Mouse (Mus musculus): ENCODE measurements around the gene Capza3. TPM values are rescaled to one million over a fixed set of nuclear protein-coding genes. Genes with fewer than 3 reads are reported as not detected.

Capza3 gene
- polyA plus RNA-seq (2014; fragmentation: Nextera tagmentation; extraction: Ambion mirVana) = not detected in 2 replicates

DNA sequence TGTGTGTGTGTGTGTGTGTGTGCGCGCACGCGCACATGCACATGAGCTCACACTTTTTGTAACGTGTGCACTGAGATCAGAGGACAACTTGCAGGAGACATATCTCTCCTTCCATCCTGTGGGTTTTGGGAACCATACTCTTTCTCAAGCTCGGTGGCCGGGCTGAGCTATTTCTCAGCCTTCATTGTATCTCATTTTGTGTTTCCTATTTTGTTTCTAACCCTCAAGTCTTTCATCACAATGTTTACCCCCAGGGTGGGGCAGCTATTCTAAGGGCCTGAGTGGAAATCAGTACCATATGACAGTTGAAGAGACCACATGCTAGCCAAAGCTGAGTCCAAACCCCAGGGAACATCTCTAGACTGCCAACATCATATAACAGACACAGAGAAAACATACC lies at the start of gene Capza3:
Gene Capza3, plus strand, starts transcription at position 301 of the 400 bp plus-strand sequence.
- Histone ChIP-seq H3K4me1 (ENCODE audit: control insufficient read depth, insufficient read depth, low read length) (no peaks in the 10 kb centered on the region), H3K9ac (replicated peaks; ENCODE audit: low read depth, low read length) (no peak within 1 kb of the TSS), H3K4me2 (ENCODE audit: low read depth, low read length) (no peak within 1 kb of the TSS), H3K4me3 (ENCODE audit: low read depth, low read length) (no peak within 1 kb of the TSS), H3K27ac (ENCODE audit: low read depth, low read length) (no peak within 1 kb of the TSS), H3K36me3 (ENCODE audit: control insufficient read depth, insufficient read depth, low read length) (no peaks in the 10 kb centered on the region), H3K27me3 (ENCODE audit: control insufficient read depth, insufficient read depth, low read length) (no peaks in the 10 kb centered on the region), H3K9me3 (ENCODE audit: control insufficient read depth, low read length) (no peaks in the 10 kb centered on the region)
- ATAC-seq (ENCODE audit: low read depth) = no peak
- 95% methylated on average over 7 of the region's 7 CpGs for WGBS

DNA sequence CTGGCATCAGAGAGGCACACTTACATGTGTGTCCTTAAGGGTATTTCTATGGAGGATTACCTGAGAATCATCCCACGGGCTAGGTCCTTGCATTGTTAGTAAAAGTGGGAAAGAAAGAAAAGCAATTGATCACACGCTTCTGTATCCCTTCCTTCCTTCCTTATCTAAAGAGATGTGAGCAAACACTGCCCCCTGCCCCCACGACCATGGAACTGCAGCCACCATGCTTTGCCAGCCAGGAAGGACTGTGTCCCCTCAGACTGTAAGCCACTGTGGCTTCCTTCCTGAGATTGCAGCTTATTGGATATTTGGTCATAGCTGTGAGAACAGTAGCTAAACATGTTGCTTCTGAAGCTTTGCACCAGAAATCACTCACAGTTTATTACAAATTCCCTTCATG lies 35.9 kb upstream of the Capza3 start:
- no peak overlapping the region for H3K27ac ChIP-seq (ENCODE audit: low read depth, low read length)
- no peaks in the 10 kb centered on the region for H3K27me3 ChIP-seq (ENCODE audit: control insufficient read depth, insufficient read depth, low read length)
- no peaks in the 10 kb centered on the region for H3K4me1 ChIP-seq (ENCODE audit: control insufficient read depth, insufficient read depth, low read length)
- no peak overlapping the region for H3K4me3 ChIP-seq (ENCODE audit: low read depth, low read length)
- no peaks in the 10 kb centered on the region for H3K36me3 ChIP-seq (ENCODE audit: control insufficient read depth, insufficient read depth, low read length)
- WGBS = 85% methylated on average over 3 of the region's 3 CpGs
- H3K9ac ChIP-seq (replicated peaks; ENCODE audit: low read depth, low read length) = no peak overlapping the region
- no peak for ATAC-seq (ENCODE audit: low read depth)
- H3K4me2 ChIP-seq (ENCODE audit: low read depth, low read length) = no peak overlapping the region
- H3K9me3 ChIP-seq (ENCODE audit: control insufficient read depth, low read length) = peaks cover 3% of the 10 kb centered on the region; the same call in 1 of the 2 replicates

DNA sequence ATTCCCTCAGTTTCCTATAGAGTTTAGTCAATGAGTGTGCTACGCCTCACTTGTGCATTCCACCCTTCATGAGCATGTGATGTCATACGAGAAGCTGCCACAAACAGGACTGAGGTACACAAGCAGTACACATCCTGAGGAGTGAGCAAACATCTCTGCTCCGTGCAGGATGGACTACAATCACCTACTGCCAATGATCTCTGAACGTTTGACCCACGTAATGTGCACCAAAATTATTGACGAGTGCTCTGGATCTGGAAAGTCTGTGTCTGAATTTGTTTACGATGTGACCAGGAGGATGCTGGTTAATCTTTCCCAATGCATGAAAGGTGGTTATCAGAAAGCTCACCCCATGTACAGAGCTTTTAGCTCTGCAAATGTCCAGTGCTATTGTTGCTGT lies 16.6 kb upstream of the Capza3 start:
- no peaks in the 10 kb centered on the region for H3K4me1 ChIP-seq (ENCODE audit: control insufficient read depth, insufficient read depth, low read length)
- H3K9me3 ChIP-seq (ENCODE audit: control insufficient read depth, low read length) = no peaks in the 10 kb centered on the region
- WGBS = 82% methylated on average over 7 of the region's 7 CpGs

DNA sequence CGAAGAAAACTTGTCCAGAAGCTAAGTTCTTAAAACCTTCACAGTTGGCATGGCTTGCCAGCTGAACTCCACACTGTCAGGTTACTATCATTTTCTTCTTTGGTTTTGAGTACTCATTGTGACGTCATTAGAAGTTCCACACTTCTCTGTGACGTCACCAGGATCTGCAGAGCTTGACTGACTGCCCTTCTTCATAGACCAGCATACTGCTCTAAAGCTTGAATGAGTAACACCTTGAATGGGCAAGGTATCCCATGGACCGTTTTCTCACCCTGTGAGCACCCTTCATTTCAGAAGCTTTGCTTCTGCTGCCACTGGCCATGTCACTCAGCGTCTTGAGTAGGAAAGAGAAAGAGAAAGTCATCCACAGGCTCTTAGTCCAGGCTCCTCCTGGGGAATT lies 305 bp downstream of the Capza3 start, which contains the start of gene Plcz1:
Gene Plcz1, minus strand, starts transcription at position 101 of the 400 bp plus-strand sequence.
- ATAC-seq (ENCODE audit: low read depth) = no peak
- Histone ChIP-seq H3K4me3 (ENCODE audit: low read depth, low read length) (no peak within 1 kb of the TSS), H3K9me3 (ENCODE audit: control insufficient read depth, low read length) (no peaks in the 10 kb centered on the region), H3K4me1 (ENCODE audit: control insufficient read depth, insufficient read depth, low read length) (no peaks in the 10 kb centered on the region), H3K27ac (ENCODE audit: low read depth, low read length) (no peak within 1 kb of the TSS), H3K4me2 (ENCODE audit: low read depth, low read length) (no peak within 1 kb of the TSS), H3K27me3 (ENCODE audit: control insufficient read depth, insufficient read depth, low read length) (no peaks in the 10 kb centered on the region), H3K9ac (replicated peaks; ENCODE audit: low read depth, low read length) (no peak within 1 kb of the TSS), H3K36me3 (ENCODE audit: control insufficient read depth, insufficient read depth, low read length) (no peaks in the 10 kb centered on the region)
- WGBS = 87% methylated on average over 5 of the region's 5 CpGs

More for the DNA sequence above, 16.6 kb upstream of the Capza3 start:
- Histone ChIP-seq H3K36me3 (ENCODE audit: control insufficient read depth, insufficient read depth, low read length) (no peaks in the 10 kb centered on the region), H3K27me3 (ENCODE audit: control insufficient read depth, insufficient read depth, low read length) (no peaks in the 10 kb centered on the region), H3K4me2 (ENCODE audit: low read depth, low read length) (no peak overlapping the region), H3K27ac (ENCODE audit: low read depth, low read length) (no peak overlapping the region), H3K9ac (replicated peaks; ENCODE audit: low read depth, low read length) (no peak overlapping the region), H3K4me3 (ENCODE audit: low read depth, low read length) (no peak overlapping the region)
- no peak for ATAC-seq (ENCODE audit: low read depth)

DNA sequence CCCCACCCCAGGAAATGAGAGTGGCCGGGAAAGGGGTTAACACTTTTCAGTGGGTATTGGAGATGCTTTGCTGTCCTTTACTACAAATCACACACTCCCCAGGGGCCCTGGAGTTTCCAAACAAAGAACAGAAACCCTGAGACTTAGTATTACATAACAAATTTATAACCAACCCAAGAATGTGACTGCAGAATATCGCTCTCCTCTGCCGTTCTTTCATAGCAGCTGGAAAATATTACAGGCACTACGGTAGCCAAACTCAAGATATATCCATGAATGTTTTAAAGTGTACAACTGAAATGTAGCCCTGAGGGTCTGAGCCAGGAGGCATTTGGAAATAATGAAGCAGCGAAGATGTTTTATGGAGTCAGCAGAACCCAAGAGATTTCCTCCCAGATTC lies 10.4 kb downstream of the Capza3 start:
- no peak for ATAC-seq (ENCODE audit: low read depth)
- 72% methylated on average over 5 of the region's 5 CpGs for WGBS

DNA sequence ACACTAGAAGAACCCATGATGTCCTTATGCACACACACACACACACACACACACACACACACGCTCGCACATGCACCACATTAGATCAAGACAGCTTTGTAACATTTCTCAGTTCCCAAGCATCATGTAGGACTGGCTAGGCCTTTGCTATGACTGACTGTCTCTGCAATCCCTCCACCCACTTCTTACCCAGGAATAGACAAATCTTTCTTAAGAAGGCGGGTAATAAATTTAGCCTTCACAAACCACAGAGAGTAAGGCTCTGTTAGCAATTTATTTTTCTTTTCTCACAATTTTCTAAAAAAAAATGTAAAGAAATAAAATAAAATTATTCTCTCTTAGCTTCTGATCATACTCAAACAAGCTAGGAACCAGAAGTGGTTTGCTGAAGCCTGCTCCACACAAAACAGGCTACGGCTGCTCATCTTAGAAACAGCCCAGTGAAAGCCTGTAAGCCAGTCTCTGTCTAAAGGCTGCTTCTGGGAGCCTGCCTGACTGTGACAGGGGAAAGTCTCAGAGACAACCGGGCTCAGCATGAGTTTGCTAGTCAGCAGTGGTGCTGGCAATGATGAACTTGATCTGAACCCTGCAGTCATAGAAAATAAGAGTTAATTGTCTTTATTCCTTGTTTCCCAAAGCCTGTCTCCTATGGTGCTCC lies 13.3 kb downstream of the Capza3 start:
- 61% methylated on average over 5 of the region's 5 CpGs for WGBS
- Histone ChIP-seq H3K9ac (replicated peaks; ENCODE audit: low read depth, low read length) (no peak overlapping the region), H3K4me3 (ENCODE audit: low read depth, low read length) (no peak overlapping the region), H3K27me3 (ENCODE audit: control insufficient read depth, insufficient read depth, low read length) (no peaks in the 10 kb centered on the region), H3K4me2 (ENCODE audit: low read depth, low read length) (no peak overlapping the region), H3K4me1 (ENCODE audit: control insufficient read depth, insufficient read depth, low read length) (no peaks in the 10 kb centered on the region), H3K36me3 (ENCODE audit: control insufficient read depth, insufficient read depth, low read length) (no peaks in the 10 kb centered on the region), H3K9me3 (ENCODE audit: control insufficient read depth, low read length) (no peaks in the 10 kb centered on the region), H3K27ac (ENCODE audit: low read depth, low read length) (no peak overlapping the region)
- ATAC-seq (ENCODE audit: low read depth) = 0 out of 2 replicates have a peak, but pooled peaks have one; percentile 38

More for the DNA sequence above, 10.4 kb downstream of the Capza3 start:
- no peak overlapping the region for H3K4me3 ChIP-seq (ENCODE audit: low read depth, low read length)
- H3K9ac ChIP-seq (replicated peaks; ENCODE audit: low read depth, low read length) = no peak overlapping the region
- H3K36me3 ChIP-seq (ENCODE audit: control insufficient read depth, insufficient read depth, low read length) = no peaks in the 10 kb centered on the region
- no peak overlapping the region for H3K4me2 ChIP-seq (ENCODE audit: low read depth, low read length)
- H3K27me3 ChIP-seq (ENCODE audit: control insufficient read depth, insufficient read depth, low read length) = no peaks in the 10 kb centered on the region
- H3K9me3 ChIP-seq (ENCODE audit: control insufficient read depth, low read length) = no peaks in the 10 kb centered on the region
- no peak overlapping the region for H3K27ac ChIP-seq (ENCODE audit: low read depth, low read length)
- H3K4me1 ChIP-seq (ENCODE audit: control insufficient read depth, insufficient read depth, low read length) = no peaks in the 10 kb centered on the region

DNA sequence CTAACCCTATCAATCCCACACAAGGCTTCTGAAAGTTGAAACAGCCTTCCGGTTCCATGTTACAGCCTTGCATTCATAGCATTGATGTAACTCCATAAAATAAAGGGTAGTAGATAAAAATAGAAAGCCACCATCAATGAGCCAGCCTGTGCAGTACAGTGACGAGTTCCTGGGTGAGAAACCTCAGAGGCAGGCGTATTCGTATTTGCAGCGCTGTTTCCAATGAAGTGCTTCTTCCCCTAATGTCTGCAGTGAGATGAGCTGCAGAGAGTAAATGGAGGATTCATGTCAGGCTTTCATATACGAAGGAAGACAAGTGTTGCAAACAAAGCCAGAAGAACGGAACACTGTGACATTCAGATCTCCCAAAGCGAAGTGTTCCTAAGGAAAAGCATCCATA lies 28.1 kb downstream of the Capza3 start:
- Histone ChIP-seq H3K9ac (replicated peaks; ENCODE audit: low read depth, low read length) (no peak overlapping the region), H3K4me2 (ENCODE audit: low read depth, low read length) (no peak overlapping the region), H3K4me3 (ENCODE audit: low read depth, low read length) (no peak overlapping the region), H3K9me3 (ENCODE audit: control insufficient read depth, low read length) (no peaks in the 10 kb centered on the region), H3K27ac (ENCODE audit: low read depth, low read length) (no peak overlapping the region), H3K4me1 (ENCODE audit: control insufficient read depth, insufficient read depth, low read length) (no peaks in the 10 kb centered on the region), H3K36me3 (ENCODE audit: control insufficient read depth, insufficient read depth, low read length) (no peaks in the 10 kb centered on the region), H3K27me3 (ENCODE audit: control insufficient read depth, insufficient read depth, low read length) (no peaks in the 10 kb centered on the region)
- ATAC-seq (ENCODE audit: low read depth) = no peak
- 91% methylated on average over 8 of the region's 8 CpGs for WGBS

DNA sequence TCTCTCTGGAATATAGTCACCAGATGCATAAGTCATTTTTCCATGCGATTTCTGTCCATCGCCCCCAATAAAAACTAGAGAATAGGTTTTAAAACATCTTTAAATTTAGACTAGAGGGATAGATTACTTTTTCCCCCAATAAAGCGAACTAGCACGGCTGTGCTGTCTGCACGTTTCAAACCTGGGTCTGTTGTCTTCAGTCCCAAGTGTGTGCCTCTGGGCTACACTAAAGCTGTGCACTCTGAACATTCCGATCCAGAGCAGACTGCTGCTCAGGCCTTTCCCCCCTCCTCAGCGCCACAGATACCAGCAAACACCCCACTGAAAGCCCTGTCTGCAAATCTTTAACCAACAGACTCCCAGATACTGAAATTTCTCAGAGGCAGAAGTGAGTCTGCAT lies 39.9 kb downstream of the Capza3 start:
- 80% methylated on average over 7 of the region's 7 CpGs for WGBS
- no peak for ATAC-seq (ENCODE audit: low read depth)
- no peak overlapping the region for H3K27ac ChIP-seq (ENCODE audit: low read depth, low read length)
- H3K4me1 ChIP-seq (ENCODE audit: control insufficient read depth, insufficient read depth, low read length) = no peaks in the 10 kb centered on the region
- no peaks in the 10 kb centered on the region for H3K27me3 ChIP-seq (ENCODE audit: control insufficient read depth, insufficient read depth, low read length)
- H3K4me2 ChIP-seq (ENCODE audit: low read depth, low read length) = no peak overlapping the region
- H3K9ac ChIP-seq (replicated peaks; ENCODE audit: low read depth, low read length) = no peak overlapping the region
- H3K4me3 ChIP-seq (ENCODE audit: low read depth, low read length) = no peak overlapping the region
- H3K36me3 ChIP-seq (ENCODE audit: control insufficient read depth, insufficient read depth, low read length) = no peaks in the 10 kb centered on the region
- no peaks in the 10 kb centered on the region for H3K9me3 ChIP-seq (ENCODE audit: control insufficient read depth, low read length)

DNA sequence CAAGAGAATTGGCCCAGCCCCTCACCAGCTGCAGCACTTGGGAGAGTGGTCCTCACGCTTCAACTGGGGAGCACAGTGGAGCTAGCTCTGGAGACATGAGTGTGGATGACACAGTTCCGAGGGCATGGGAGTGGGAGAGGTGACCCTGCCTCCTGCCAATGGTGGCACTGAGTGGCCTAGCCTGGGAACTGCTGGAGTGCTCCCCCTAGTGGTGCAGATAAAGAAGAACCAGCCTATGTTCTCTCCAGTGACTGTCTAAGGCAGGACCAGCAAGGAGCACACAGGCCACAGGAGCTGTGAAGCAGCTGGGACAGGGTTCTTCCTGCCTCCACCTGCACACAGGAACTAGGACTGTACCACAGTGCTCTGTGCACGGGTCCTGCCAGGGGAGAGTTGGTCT lies 40.7 kb downstream of the Capza3 start:
- Histone ChIP-seq H3K4me1 (ENCODE audit: control insufficient read depth, insufficient read depth, low read length) (no peaks in the 10 kb centered on the region), H3K27me3 (ENCODE audit: control insufficient read depth, insufficient read depth, low read length) (no peaks in the 10 kb centered on the region), H3K9me3 (ENCODE audit: control insufficient read depth, low read length) (no peaks in the 10 kb centered on the region), H3K4me2 (ENCODE audit: low read depth, low read length) (no peak overlapping the region), H3K9ac (replicated peaks; ENCODE audit: low read depth, low read length) (no peak overlapping the region), H3K27ac (ENCODE audit: low read depth, low read length) (no peak overlapping the region), H3K4me3 (ENCODE audit: low read depth, low read length) (no peak overlapping the region), H3K36me3 (ENCODE audit: control insufficient read depth, insufficient read depth, low read length) (no peaks in the 10 kb centered on the region)
- no peak for ATAC-seq (ENCODE audit: low read depth)
- WGBS = 82% methylated on average over 3 of the region's 3 CpGs
